12 mouse cellular contexts compared by ENCODE assay signal in genomic region chr6:145445380-145445779, GRCm38 (mm10).
DNase-seq lines count a peak whose midpoint lies in the region; ATAC-seq and TF ChIP-seq lines count a peak whose summit lies in the region.
"Had no signal": no experiment of that assay in that cellular context is flagged by ENCODE, and none has a peak within 500 bp of the region (broad histone marks: within the 10 kb centered on the region; RNA-seq: fewer than 3 reads in every experiment).

No protein-coding gene starts in this region.

- 0 out of 2 replicates have a peak overlapping the region, but pooled peaks have one; percentile 61 for H3K27ac ChIP-seq in embryonic facial prominence, embryonic 12.5 days
- no peak overlapping the region for H3K27ac ChIP-seq in embryonic facial prominence, embryonic 10.5 days (replicated peaks)
- H3K27ac ChIP-seq in heart, embryonic 16.5 days (ENCODE audit: low read length): peak overlapping the region; percentile 62
- no peak overlapping the region for H3K27ac ChIP-seq in liver, adult 2 months (replicated peaks; ENCODE audit: insufficient read depth, low read depth, low read length)

- H3K27me3 ChIP-seq in embryonic facial prominence, embryonic 12.5 days: no peaks in the 10 kb centered on the region
- H3K27me3 ChIP-seq in embryonic facial prominence, embryonic 10.5 days (replicated peaks; ENCODE audit: low read depth, poor library complexity, severe bottlenecking): no peaks in the 10 kb centered on the region
- H3K27me3 ChIP-seq in heart, embryonic 16.5 days (ENCODE audit: control insufficient read depth, insufficient read depth, low read length): no peaks in the 10 kb centered on the region
- no peaks in the 10 kb centered on the region; the same call in 1 of the 2 replicates for H3K27me3 ChIP-seq in liver, adult 2 months (ENCODE audit: control insufficient read depth, insufficient read depth, low read length)

- H3K9ac ChIP-seq in embryonic facial prominence, embryonic 12.5 days: no peak overlapping the region
- no peak overlapping the region for H3K9ac ChIP-seq in heart, embryonic 16.5 days (ENCODE audit: low read length)
- no peak overlapping the region for H3K9ac ChIP-seq in liver, adult 2 months (ENCODE audit: low read depth, low read length)

- TF ChIP-seq POLR2A in liver, adult 2 months (IDR thresholded peaks at IDR 0.05; ENCODE audit: extremely low read depth, insufficient read depth, low read length): no peak

- peaks cover 19% of the 10 kb centered on the region for H3K4me1 ChIP-seq in embryonic facial prominence, embryonic 12.5 days
- peaks cover 10% of the 10 kb centered on the region for H3K4me1 ChIP-seq in embryonic facial prominence, embryonic 10.5 days
- peaks cover 32% of the 10 kb centered on the region for H3K4me1 ChIP-seq in heart, embryonic 16.5 days (ENCODE audit: control insufficient read depth, insufficient read depth, low read length)
- H3K4me1 ChIP-seq in liver, adult 2 months (ENCODE audit: control insufficient read depth, insufficient read depth, low read length): no peaks in the 10 kb centered on the region
- H3K4me1 ChIP-seq: megakaryocyte, embryonic 14.5 days had no signal

- no peak overlapping the region for H3K4me3 ChIP-seq in embryonic facial prominence, embryonic 12.5 days
- no peak overlapping the region for H3K4me3 ChIP-seq in embryonic facial prominence, embryonic 10.5 days
- no peak overlapping the region for H3K4me3 ChIP-seq in heart, embryonic 16.5 days (ENCODE audit: low read length)
- H3K4me3 ChIP-seq in liver, adult 2 months (ENCODE audit: insufficient read depth, low read depth, low read length): no peak overlapping the region

- H3K36me3 ChIP-seq in embryonic facial prominence, embryonic 12.5 days: no peaks in the 10 kb centered on the region
- no peaks in the 10 kb centered on the region for H3K36me3 ChIP-seq in embryonic facial prominence, embryonic 10.5 days (replicated peaks)
- no peaks in the 10 kb centered on the region for H3K36me3 ChIP-seq in heart, embryonic 16.5 days (ENCODE audit: control insufficient read depth, insufficient read depth)
- H3K36me3 ChIP-seq in liver, adult 2 months (ENCODE audit: control insufficient read depth, insufficient read depth, low read length): no peaks in the 10 kb centered on the region

- no peaks in the 10 kb centered on the region for H3K9me3 ChIP-seq in embryonic facial prominence, embryonic 12.5 days
- no peaks in the 10 kb centered on the region for H3K9me3 ChIP-seq in embryonic facial prominence, embryonic 10.5 days
- no peaks in the 10 kb centered on the region for H3K9me3 ChIP-seq in heart, embryonic 16.5 days (replicated peaks; ENCODE audit: control insufficient read depth, low read length)
- H3K9me3 ChIP-seq: megakaryocyte, embryonic 14.5 days had no signal

- no peak overlapping the region for H3K4me2 ChIP-seq in embryonic facial prominence, embryonic 12.5 days (replicated peaks)
- no peak overlapping the region for H3K4me2 ChIP-seq in heart, embryonic 16.5 days (ENCODE audit: low read depth, low read length)

- DNase-seq in embryonic facial prominence, embryonic 10.5 days (ENCODE audit: low spot score): no peak
- no peak for DNase-seq in heart, postnatal 14 days
- DNase-seq in liver, adult 2 months (ENCODE audit: extremely low read depth, low read depth, low spot score): peak; percentile 61
- DNase-seq in liver: no peak
- DNase-seq in skeletal muscle tissue, adult 2 months (ENCODE audit: low read depth, low spot score): peak; percentile 61
- DNase-seq in right cerebral cortex, adult 18-20 months: no peak
- DNase-seq: cerebellum, adult 11 months; thymus, postnatal 4 days had no signal

- intact Hi-C loops in heart, postnatal 14 days (cut with DNase I): no loop called here

- H3K79me2 ChIP-seq in liver, adult 2 months (ENCODE audit: control insufficient read depth, insufficient read depth, low read length): no peaks in the 10 kb centered on the region

- WGBS in embryonic facial prominence, embryonic 12.5 days: 68% methylated on average over 4 of the region's 4 CpGs
- 90% methylated on average over 4 of the region's 4 CpGs for WGBS in embryonic facial prominence, embryonic 10.5 days
- 59% methylated on average over 4 of the region's 4 CpGs for WGBS in heart, embryonic 16.5 days
- WGBS in liver, adult 2 months: 53% methylated on average over 4 of the region's 4 CpGs

- ATAC-seq in embryonic facial prominence, embryonic 12.5 days (ENCODE audit: insufficient number of reproducible peaks, insufficient read depth, low FRiP score, low TSS enrichment): no peak
- no peak for ATAC-seq in heart, embryonic 16.5 days (replicated peaks; ENCODE audit: extremely low read depth, insufficient read depth, low FRiP score)
- ATAC-seq: hindbrain, embryonic 16.5 days had no signal

- TF ChIP-seq CTCF in liver, adult 2 months (IDR thresholded peaks at IDR 0.05; ENCODE audit: low read depth, low read length): no peak

Comparison
In these comparisons a context has a peak if more than half of its experiments do, and no peak if none do; other contexts are left out.
1. H3K27ac ChIP-seq: peak in embryonic facial prominence, embryonic 12.5 days (single experiment) and heart, embryonic 16.5 days (single experiment); none in embryonic facial prominence, embryonic 10.5 days (single experiment) and liver, adult 2 months (single experiment).
2. DNase-seq: peak in liver, adult 2 months (single experiment) and skeletal muscle tissue, adult 2 months (single experiment); none in embryonic facial prominence, embryonic 10.5 days (single experiment), heart, postnatal 14 days (0 of 2), liver (single experiment) and right cerebral cortex, adult 18-20 months (single experiment).